Comparison of ENCODE assay signal across 12 mouse cellular contexts in the genomic region with DNA sequence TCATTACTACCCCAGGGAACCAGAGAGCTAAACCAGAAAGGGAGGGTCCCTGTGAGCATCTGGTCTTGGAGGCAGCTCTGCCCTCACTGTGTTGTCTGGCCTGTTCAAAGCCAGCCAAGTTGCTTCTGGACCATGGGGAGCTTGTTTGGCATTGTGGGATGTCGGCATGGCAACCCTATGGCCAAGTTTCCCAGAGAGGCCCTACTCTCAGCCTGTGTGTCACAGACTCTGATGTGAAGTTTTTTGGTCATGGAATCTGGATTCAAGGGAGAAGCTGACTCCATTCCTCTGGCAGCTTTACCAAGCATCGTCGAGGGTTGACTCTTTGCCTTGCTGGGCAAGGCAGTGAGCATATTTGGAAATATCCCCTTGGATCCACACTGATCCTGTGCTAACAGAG. TPM values are rescaled to one million over a fixed set of nuclear protein-coding genes. Genes with fewer than 3 reads are reported as not detected.
DNase-seq lines count a peak whose midpoint lies in the region; ATAC-seq and TF ChIP-seq lines count a peak whose summit lies in the region.
"Had no signal": no experiment of that assay in that cellular context is flagged by ENCODE, and none has a peak within 500 bp of the region (broad histone marks: within the 10 kb centered on the region; RNA-seq: fewer than 3 reads in every experiment).

No protein-coding gene starts in this region.

- peak; percentile 57 to 76 for DNase-seq in cerebellum, postnatal 10 days
- no peak for DNase-seq in cerebellum, postnatal 25 days
- no peak for DNase-seq in lung, adult 18-20 months
- DNase-seq in hindbrain, postnatal 0 days (ENCODE audit: low spot score): peak; percentile 72
- no peak for DNase-seq in adrenal gland, postnatal 4 days (ENCODE audit: low spot score in 2 of 2)
- DNase-seq: kidney, adult 9 months; spleen, adult 18-20 months had no signal

- H3K27ac ChIP-seq in lung, embryonic 15.5 days: peak overlapping the region; percentile 29; the same call in 1 of the 2 replicates
- peak overlapping the region; percentile 0; the same call in 1 of the 2 replicates for H3K27ac ChIP-seq in forebrain, embryonic 15.5 days (replicated peaks)
- 0 out of 2 replicates have a peak overlapping the region, but pooled peaks have one; percentile 20 for H3K27ac ChIP-seq in hindbrain, postnatal 0 days
- H3K27ac ChIP-seq: macrophage had no signal

- no peak overlapping the region for H3K9ac ChIP-seq in lung, embryonic 15.5 days
- no peak overlapping the region for H3K9ac ChIP-seq in forebrain, embryonic 15.5 days (replicated peaks)
- H3K9ac ChIP-seq in hindbrain, postnatal 0 days (replicated peaks; ENCODE audit: low read length): no peak overlapping the region

- no peak for ATAC-seq in lung, embryonic 15.5 days (ENCODE audit: borderline replicate concordance, extremely low read depth, low FRiP score, low TSS enrichment)
- ATAC-seq in forebrain, embryonic 15.5 days (replicated peaks): no peak
- ATAC-seq in hindbrain, postnatal 0 days: peak; percentile 45
- ATAC-seq in monocyte, adult 5-6 weeks (replicated peaks; ENCODE audit: insufficient number of reproducible peaks, low FRiP score, low TSS enrichment, poor library complexity, severe bottlenecking): no peak

- H3K4me3 ChIP-seq in lung, embryonic 15.5 days: no peak overlapping the region
- no peak overlapping the region for H3K4me3 ChIP-seq in forebrain, embryonic 15.5 days
- H3K4me3 ChIP-seq in hindbrain, postnatal 0 days (ENCODE audit: low read length): no peak overlapping the region

- no peak overlapping the region for H3K4me2 ChIP-seq in lung, embryonic 15.5 days
- no peak overlapping the region for H3K4me2 ChIP-seq in forebrain, embryonic 15.5 days (replicated peaks)
- no peak overlapping the region for H3K4me2 ChIP-seq in hindbrain, postnatal 0 days (ENCODE audit: low read depth, low read length)

- no peaks in the 10 kb centered on the region for H3K9me3 ChIP-seq in lung, embryonic 15.5 days
- no peaks in the 10 kb centered on the region for H3K9me3 ChIP-seq in forebrain, embryonic 15.5 days
- H3K9me3 ChIP-seq in hindbrain, postnatal 0 days (ENCODE audit: low read length): no peaks in the 10 kb centered on the region

- H3K27me3 ChIP-seq in lung, embryonic 15.5 days: peaks cover 51% of the 10 kb centered on the region
- H3K27me3 ChIP-seq in forebrain, embryonic 15.5 days: no peaks in the 10 kb centered on the region
- H3K27me3 ChIP-seq in hindbrain, postnatal 0 days (ENCODE audit: insufficient read depth, low read length): no peaks in the 10 kb centered on the region

- 60% methylated on average over 3 of the region's 3 CpGs for WGBS in lung, embryonic 15.5 days
- WGBS in forebrain, embryonic 15.5 days: 44% methylated on average over 3 of the region's 3 CpGs
- WGBS in hindbrain, postnatal 0 days: 34% methylated on average over 3 of the region's 3 CpGs

- TF ChIP-seq CTCF in hindbrain, postnatal 0 days (IDR thresholded peaks at IDR 0.05; ENCODE audit: low read depth): no peak

- H3K4me1 ChIP-seq in lung, embryonic 15.5 days: peaks cover 27% of the 10 kb centered on the region
- peaks cover 47% of the 10 kb centered on the region for H3K4me1 ChIP-seq in forebrain, embryonic 15.5 days
- peaks cover 22% of the 10 kb centered on the region; the same call in 1 of the 2 replicates for H3K4me1 ChIP-seq in hindbrain, postnatal 0 days (ENCODE audit: insufficient read depth, low read length)

- H3K36me3 ChIP-seq in lung, embryonic 15.5 days: no peaks in the 10 kb centered on the region
- no peaks in the 10 kb centered on the region for H3K36me3 ChIP-seq in forebrain, embryonic 15.5 days
- no peaks in the 10 kb centered on the region for H3K36me3 ChIP-seq in hindbrain, postnatal 0 days (ENCODE audit: insufficient read depth, low read length)

RNA-seq across cellular contexts. Expression of gene Galnt16, which starts 3.9 kb away (rescaled TPM):
- polyA plus RNA-seq in lung, embryonic 15.5 days (2015; fragmentation: Nextera tagmentation; extraction: Ambion mirVana): 12.3 TPM in 2 replicates
- 21.2 and 23.7 TPM in 2 replicates for polyA plus RNA-seq in forebrain, embryonic 15.5 days (2015; fragmentation: Nextera tagmentation; extraction: Ambion mirVana)
- 67.9 and 72.1 TPM in 2 replicates for total RNA-seq in hindbrain, postnatal 0 days (2014; rRNA removed)
- polyA plus RNA-seq in hindbrain, postnatal 0 days (2015; fragmentation: Nextera tagmentation; extraction: Ambion mirVana): 26.5 and 28.2 TPM in 2 replicates
- not detected in 3 replicates for total RNA-seq in monocyte, adult 5-6 weeks (2017)
- total RNA-seq in adrenal gland, postnatal 4 days (2021): 10 to 100 TPM; 22.4 to 23.1 TPM
- total RNA-seq: common myeloid progenitor, adult 5-6 weeks had no signal
- polyA plus RNA-seq: macrophage had no signal

RNA-seq across cellular contexts. Expression of gene Exd2, which starts 59.1 kb away (rescaled TPM):
- polyA plus RNA-seq in lung, embryonic 15.5 days (2015; fragmentation: Nextera tagmentation; extraction: Ambion mirVana): 27.3 and 29.2 TPM in 2 replicates
- polyA plus RNA-seq in forebrain, embryonic 15.5 days (2015; fragmentation: Nextera tagmentation; extraction: Ambion mirVana): 58.1 and 62.0 TPM in 2 replicates
- 25.2 and 30.6 TPM in 2 replicates for total RNA-seq in hindbrain, postnatal 0 days (2014; rRNA removed)
- polyA plus RNA-seq in hindbrain, postnatal 0 days (2015; fragmentation: Nextera tagmentation; extraction: Ambion mirVana): 26.3 and 29.9 TPM in 2 replicates
- 29.2 to 48.5 TPM (median 31.7 TPM) in 3 replicates for total RNA-seq in monocyte, adult 5-6 weeks (2017)
- total RNA-seq in adrenal gland, postnatal 4 days (2021): 10 to 100 TPM; 19.9 to 22.3 TPM

Comparison
In these comparisons a context has a peak if more than half of its experiments do, and no peak if none do; other contexts are left out.
1. DNase-seq: peak in cerebellum, postnatal 10 days (2 of 2) and hindbrain, postnatal 0 days (single experiment); none in cerebellum, postnatal 25 days (0 of 2), lung, adult 18-20 months (0 of 2) and adrenal gland, postnatal 4 days (0 of 2).
2. RNA of gene Galnt16, which starts 3.9 kb away (total RNA-seq): 67.9 to 72.1 TPM in hindbrain, postnatal 0 days and 22.4 to 23.1 TPM in adrenal gland, postnatal 4 days; not detected in monocyte, adult 5-6 weeks; every median in the first group is over 10 times any median in the second.
3. Peak in every context shown above with its lines, with median percentiles within 50 percentile points of each other: H3K27ac ChIP-seq.